ENCODE assay signal across 18 mouse cellular contexts in the genomic region with DNA sequence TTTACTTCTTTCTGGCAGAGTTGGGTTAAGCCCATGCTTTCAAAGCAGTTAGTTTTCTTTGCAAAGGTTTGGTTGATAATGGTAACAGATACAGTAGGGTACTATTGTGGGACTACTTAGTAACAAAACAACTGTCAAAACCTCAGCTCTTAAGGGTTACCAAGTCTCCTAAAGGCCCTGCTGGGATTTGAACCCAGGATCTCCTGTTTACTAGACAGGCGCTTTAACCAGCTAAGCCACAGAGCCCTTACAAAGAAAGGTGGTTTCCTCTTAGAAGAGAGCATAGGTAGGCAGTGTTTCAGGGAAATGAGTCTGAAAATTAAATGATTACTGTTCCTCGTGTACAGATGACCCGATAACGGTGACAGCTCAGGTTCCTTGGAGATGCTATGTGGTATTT. TPM values are rescaled to one million over a fixed set of nuclear protein-coding genes. Genes with fewer than 3 reads are reported as not detected.
DNase-seq lines count a peak whose midpoint lies in the region; ATAC-seq and TF ChIP-seq lines count a peak whose summit lies in the region.
"Had no signal": no experiment of that assay in that cellular context is flagged by ENCODE, and none has a peak within 500 bp of the region (broad histone marks: within the 10 kb centered on the region; RNA-seq: fewer than 3 reads in every experiment).

No protein-coding gene starts in this region.

- no peaks in the 10 kb centered on the region for H3K36me3 ChIP-seq in liver, postnatal 0 days (replicated peaks; ENCODE audit: insufficient read depth, low read length)
- no peaks in the 10 kb centered on the region for H3K36me3 ChIP-seq in liver, embryonic 14.5 days (replicated peaks; ENCODE audit: control insufficient read depth, insufficient read depth, low read depth)
- H3K36me3 ChIP-seq in kidney, embryonic 15.5 days: no peaks in the 10 kb centered on the region
- H3K36me3 ChIP-seq: embryonic facial prominence, embryonic 12.5 days; forebrain, embryonic 15.5 days; limb, embryonic 12.5 days; stomach, embryonic 15.5 days had no signal

- no peak overlapping the region for H3K4me2 ChIP-seq in liver, postnatal 0 days (ENCODE audit: low read depth, low read length)
- H3K4me2 ChIP-seq in liver, embryonic 14.5 days (ENCODE audit: low read depth): peak overlapping the region; percentile 41
- no peak overlapping the region for H3K4me2 ChIP-seq in kidney, embryonic 15.5 days
- H3K4me2 ChIP-seq: embryonic facial prominence, embryonic 12.5 days; forebrain, embryonic 15.5 days; limb, embryonic 12.5 days; stomach, embryonic 15.5 days had no signal

- no peak for TF ChIP-seq EP300 in liver, postnatal 0 days (IDR thresholded peaks at IDR 0.05; ENCODE audit: low read depth)
- TF ChIP-seq EP300 in liver, embryonic 14.5 days (IDR thresholded peaks at IDR 0.05; ENCODE audit: low read depth): no peak

- H3K4me1 ChIP-seq in liver, postnatal 0 days (ENCODE audit: insufficient read depth): peaks cover 7% of the 10 kb centered on the region
- H3K4me1 ChIP-seq in liver, embryonic 14.5 days (replicated peaks; ENCODE audit: control insufficient read depth in 2 of 2, insufficient read depth in 2 of 2, low read length in 1 of 2): peaks cover 0 to 7% of the 10 kb centered on the region in 2 experiments; a peak in 2 of 4 replicates
- H3K4me1 ChIP-seq in kidney, embryonic 15.5 days: peaks cover 8% of the 10 kb centered on the region; the same call in 1 of the 2 replicates
- H3K4me1 ChIP-seq: embryonic facial prominence, embryonic 12.5 days; limb, embryonic 12.5 days; stomach, embryonic 15.5 days had no signal

- WGBS in liver, postnatal 0 days (ENCODE audit: insufficient replicate concordance): 31% methylated on average over 4 of the region's 4 CpGs
- 14% methylated on average over 4 of the region's 4 CpGs for WGBS in liver, embryonic 14.5 days (ENCODE audit: insufficient replicate concordance)
- WGBS in kidney, embryonic 15.5 days: 22% methylated on average over 4 of the region's 4 CpGs

- no peak overlapping the region for H3K27ac ChIP-seq in liver, postnatal 0 days (ENCODE audit: low read depth)
- H3K27ac ChIP-seq in liver, embryonic 14.5 days: no peak overlapping the region
- H3K27ac ChIP-seq in kidney, embryonic 15.5 days: no peak overlapping the region
- H3K27ac ChIP-seq: embryonic facial prominence, embryonic 12.5 days; forebrain, embryonic 15.5 days; limb, embryonic 12.5 days; stomach, embryonic 15.5 days had no signal

- TF ChIP-seq CTCF in liver, postnatal 0 days (IDR thresholded peaks at IDR 0.05; ENCODE audit: low read depth): no peak
- no peak for TF ChIP-seq CTCF in liver, embryonic 14.5 days (IDR thresholded peaks at IDR 0.05; ENCODE audit: low read depth)

- H3K4me3 ChIP-seq in liver, postnatal 0 days (ENCODE audit: low read depth, low read length): no peak overlapping the region
- H3K4me3 ChIP-seq in liver, embryonic 14.5 days (ENCODE audit: insufficient read depth in 1 of 2, low read depth in 2 of 2, low read length in 2 of 2): peak overlapping the region in 1 of 2 experiments; percentile 45; a peak in 1 of 4 replicates
- H3K4me3 ChIP-seq in kidney, embryonic 15.5 days (replicated peaks): no peak overlapping the region
- H3K4me3 ChIP-seq: embryonic facial prominence, embryonic 12.5 days; forebrain, embryonic 15.5 days; limb, embryonic 12.5 days; stomach, embryonic 15.5 days had no signal

- H3K9me3 ChIP-seq in liver, postnatal 0 days (ENCODE audit: low read length): no peaks in the 10 kb centered on the region
- H3K9me3 ChIP-seq in liver, embryonic 14.5 days (ENCODE audit: control insufficient read depth, low read length): no peaks in the 10 kb centered on the region
- H3K9me3 ChIP-seq in kidney, embryonic 15.5 days (replicated peaks): no peaks in the 10 kb centered on the region
- H3K9me3 ChIP-seq: embryonic facial prominence, embryonic 12.5 days; forebrain, embryonic 15.5 days; limb, embryonic 12.5 days; stomach, embryonic 15.5 days had no signal

- DNase-seq in liver: peak; percentile 52
- DNase-seq in liver, postnatal 0 days: no peak
- DNase-seq in ES-CJ7 (ENCODE audit: low read depth, low spot score): peak; percentile 90
- DNase-seq in embryo, embryonic 10 days (ENCODE audit: low spot score): peak; percentile 55
- DNase-seq in liver, embryonic 14.5 days (ENCODE audit: low read depth in 3 of 3, low spot score in 3 of 3): no peak
- DNase-seq: adrenal gland, adult 2 months; kidney, adult 18-20 months; lung, postnatal 10 days; right cerebral cortex, postnatal 4 days had no signal

- H3K9ac ChIP-seq in liver, postnatal 0 days (replicated peaks): no peak overlapping the region
- H3K9ac ChIP-seq in liver, embryonic 14.5 days (replicated peaks): no peak overlapping the region
- no peak overlapping the region for H3K9ac ChIP-seq in kidney, embryonic 15.5 days
- H3K9ac ChIP-seq: embryonic facial prominence, embryonic 12.5 days; forebrain, embryonic 15.5 days; limb, embryonic 12.5 days; stomach, embryonic 15.5 days had no signal

- peaks cover 3% of the 10 kb centered on the region; the same call in 1 of the 2 replicates for H3K27me3 ChIP-seq in liver, postnatal 0 days (ENCODE audit: insufficient read depth, low read length)
- no peaks in the 10 kb centered on the region; the same call in 1 of the 2 replicates for H3K27me3 ChIP-seq in liver, embryonic 14.5 days (ENCODE audit: control insufficient read depth, insufficient read depth, low read length)
- H3K27me3 ChIP-seq in kidney, embryonic 15.5 days: peaks cover 9% of the 10 kb centered on the region
- H3K27me3 ChIP-seq: stomach, embryonic 15.5 days had no signal

- no peak for ATAC-seq in liver, postnatal 0 days
- peak; percentile 73 for ATAC-seq in liver, embryonic 14.5 days (ENCODE audit: insufficient read depth)
- no peak for ATAC-seq in kidney, embryonic 15.5 days (replicated peaks; ENCODE audit: low FRiP score)
- no peak for ATAC-seq in megakaryocyte-erythroid progenitor cell, adult 5-6 weeks (replicated peaks; ENCODE audit: low FRiP score, low TSS enrichment, poor library complexity, severe bottlenecking)
- ATAC-seq: forebrain, embryonic 15.5 days had no signal

RNA-seq across cellular contexts. Expression of a gene that starts 43.5 kb away (rescaled TPM):
- not detected in 2 replicates for polyA plus RNA-seq in liver, postnatal 0 days (2015; fragmentation: Nextera tagmentation; extraction: Ambion mirVana)
- polyA plus RNA-seq in liver, embryonic 14.5 days (2012; rRNA removed): not detected in 2 replicates
- polyA plus RNA-seq in liver, embryonic 14.5 days (2014; fragmentation: Nextera tagmentation; extraction: Ambion mirVana): not detected in 2 replicates
- not detected in 2 replicates for polyA plus RNA-seq in kidney, embryonic 15.5 days (2015; fragmentation: Nextera tagmentation; extraction: Ambion mirVana)
- total RNA-seq in megakaryocyte-erythroid progenitor cell, adult 5-6 weeks (2014; fragmentation: Nextera tagmentation): not detected in 2 replicates
- not detected in 2 replicates for total RNA-seq in megakaryocyte-erythroid progenitor cell, adult 5-6 weeks (2017)
- total RNA-seq: adrenal gland, adult 2 months; heart, adult 8-10 months; layer of hippocampus, adult 8-10 months had no signal
- polyA plus RNA-seq: adrenal gland, adult 2 months; embryonic facial prominence, embryonic 12.5 days; forebrain, embryonic 15.5 days; hindbrain, embryonic 11.5 days; limb, embryonic 12.5 days; stomach, embryonic 15.5 days had no signal

Comparison
In these comparisons a context has a peak if more than half of its experiments do, and no peak if none do; other contexts are left out.
1. DNase-seq: peak in liver (single experiment), ES-CJ7 (single experiment) and embryo, embryonic 10 days (single experiment); none in liver, postnatal 0 days (single experiment) and liver, embryonic 14.5 days (0 of 3).